Mouse (Mus musculus): ENCODE results near the gene Mtch1. TPM values are rescaled to one million over a fixed set of nuclear protein-coding genes. Genes with fewer than 3 reads are reported as not detected.
A peak's percentile ranks its signal among the peaks of the same experiment; 100 is the strongest.

Gene Mtch1
- total and polyA plus RNA-seq, 2 experiments from 2014 or later = 517 to 605 TPM

DNA sequence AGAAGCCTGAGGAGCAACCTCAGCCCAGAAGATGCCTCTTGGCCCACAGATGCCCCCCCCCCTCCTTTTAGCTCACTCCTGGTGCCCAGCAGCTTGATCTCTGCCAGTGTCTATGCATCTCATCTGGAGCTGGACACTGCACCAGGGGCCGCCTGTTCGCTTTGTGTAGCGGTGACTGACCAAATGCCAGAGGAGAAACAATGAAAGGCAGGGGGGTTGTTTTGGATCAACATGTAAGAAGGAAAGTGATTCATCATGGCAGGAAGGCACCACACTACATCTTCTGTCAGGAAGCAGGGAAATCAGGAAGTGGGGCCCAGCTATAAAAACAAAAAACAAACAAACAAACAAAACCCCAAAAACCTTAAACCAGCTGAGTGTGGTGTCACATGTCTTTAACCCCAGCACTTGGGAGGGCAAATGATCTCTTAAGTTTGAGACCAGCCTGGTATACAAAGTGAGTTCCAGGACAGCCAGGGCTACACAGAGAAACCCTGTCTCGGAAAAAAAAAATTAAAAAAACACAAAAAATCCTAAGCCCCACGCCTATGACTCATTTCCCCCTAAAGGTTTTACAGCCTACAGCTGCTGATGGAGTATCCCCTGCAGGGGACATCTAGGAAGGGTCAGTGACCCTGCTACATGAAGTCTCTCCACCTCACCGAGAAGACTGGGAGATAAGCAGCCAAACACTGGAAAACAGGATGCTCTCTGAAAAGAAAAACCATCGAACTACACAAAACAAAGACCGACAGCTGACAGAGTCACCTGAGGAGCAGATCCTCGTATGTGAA, 31.9 kb downstream of the Mtch1 start:
- ATAC-seq (ENCODE audit: low FRiP score) (no peak), DNase-seq (ENCODE audit: low spot score) (no peak)
- 45% methylated on average over 9 of the region's 9 CpGs for WGBS
- Histone ChIP-seq H3K9ac (replicated peaks; ENCODE audit: low read length, poor library complexity, severe bottlenecking) (no peak overlapping the region), H3K4me2 (ENCODE audit: low read depth, low read length, poor library complexity, severe bottlenecking) (no peak overlapping the region), H3K4me3 (ENCODE audit: low read depth, low read length) (no peak overlapping the region), H3K36me3 (ENCODE audit: insufficient read depth, low read length) (no peaks in the 10 kb centered on the region), H3K9me3 (ENCODE audit: low read length) (no peaks in the 10 kb centered on the region), H3K27ac (ENCODE audit: low read depth, low read length) (no peak overlapping the region), H3K27me3 (ENCODE audit: insufficient read depth, low read length) (no peaks in the 10 kb centered on the region), H3K4me1 (ENCODE audit: insufficient read depth, low read length) (peaks cover 6% of the 10 kb centered on the region; the same call in 1 of the 2 replicates)
- no peak for TF ChIP-seq CTCF (IDR thresholded peaks at IDR 0.05)

DNA sequence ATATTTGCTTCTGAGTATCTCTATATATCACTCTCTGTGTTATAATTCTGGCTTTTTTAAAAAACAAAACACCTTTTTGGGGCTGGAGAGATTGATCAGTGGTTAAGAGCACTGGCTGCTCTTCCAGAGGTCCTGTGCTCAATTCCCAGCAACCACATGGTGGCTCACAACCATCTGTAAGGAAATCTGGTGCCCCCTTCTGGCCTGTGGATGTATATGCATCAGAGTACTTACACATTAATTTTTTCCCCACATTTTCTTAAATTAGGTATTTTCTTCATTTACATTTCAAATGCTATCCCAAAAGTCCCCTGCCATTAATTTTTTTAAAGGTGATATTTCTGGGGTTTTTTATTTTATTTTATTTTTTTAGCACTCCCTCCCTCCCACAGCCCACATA, 34.4 kb downstream of the Mtch1 start:
- H3K27me3 ChIP-seq (ENCODE audit: insufficient read depth, low read length) = no peaks in the 10 kb centered on the region
- no peak for ATAC-seq (ENCODE audit: low FRiP score)
- no peak overlapping the region for H3K9ac ChIP-seq (replicated peaks; ENCODE audit: low read length, poor library complexity, severe bottlenecking)
- no peaks in the 10 kb centered on the region for H3K4me1 ChIP-seq (ENCODE audit: insufficient read depth, low read length)
- H3K27ac ChIP-seq (ENCODE audit: low read depth, low read length) = no peak overlapping the region
- no peaks in the 10 kb centered on the region for H3K36me3 ChIP-seq (ENCODE audit: insufficient read depth, low read length)
- TF ChIP-seq CTCF (IDR thresholded peaks at IDR 0.05) = peak; percentile 31; the same call in 1 of the 2 replicates
- no peak for DNase-seq (ENCODE audit: low spot score)
- H3K4me2 ChIP-seq (ENCODE audit: low read depth, low read length, poor library complexity, severe bottlenecking) = no peak overlapping the region
- no peaks in the 10 kb centered on the region for H3K9me3 ChIP-seq (ENCODE audit: low read length)
- H3K4me3 ChIP-seq (ENCODE audit: low read depth, low read length) = no peak overlapping the region

DNA sequence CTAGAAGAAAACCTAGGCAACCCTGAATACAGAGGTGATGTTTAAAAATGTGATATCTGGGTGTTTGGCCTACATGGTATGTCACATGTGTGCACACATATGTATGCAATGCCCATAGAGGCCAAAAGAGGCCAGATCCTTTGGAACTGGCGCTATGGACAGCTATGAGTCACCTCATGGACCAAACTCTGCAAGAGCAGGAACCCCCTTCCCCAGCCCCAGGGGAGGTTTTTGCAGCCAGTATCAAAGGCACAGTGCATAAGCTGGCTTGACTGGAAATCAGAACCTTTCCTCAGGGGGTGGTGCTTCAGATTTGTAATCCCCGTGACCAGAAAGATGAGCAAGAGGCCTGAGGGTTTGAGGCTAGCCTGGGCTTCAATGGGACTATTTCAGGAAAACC, 35.7 kb downstream of the Mtch1 start:
- no peaks in the 10 kb centered on the region for H3K36me3 ChIP-seq (ENCODE audit: insufficient read depth, low read length)
- H3K9me3 ChIP-seq (ENCODE audit: low read length) = no peaks in the 10 kb centered on the region
- ATAC-seq (ENCODE audit: low FRiP score) (no peak), DNase-seq (ENCODE audit: low spot score) (no peak)
- H3K27ac ChIP-seq (ENCODE audit: low read depth, low read length) = no peak overlapping the region
- H3K27me3 ChIP-seq (ENCODE audit: insufficient read depth, low read length) = no peaks in the 10 kb centered on the region
- TF ChIP-seq CTCF (IDR thresholded peaks at IDR 0.05) = no peak
- H3K9ac ChIP-seq (replicated peaks; ENCODE audit: low read length, poor library complexity, severe bottlenecking) = no peak overlapping the region
- H3K4me2 ChIP-seq (ENCODE audit: low read depth, low read length, poor library complexity, severe bottlenecking) = no peak overlapping the region
- WGBS = 78% methylated on average over 2 of the region's 2 CpGs
- no peaks in the 10 kb centered on the region for H3K4me1 ChIP-seq (ENCODE audit: insufficient read depth, low read length)
- H3K4me3 ChIP-seq (ENCODE audit: low read depth, low read length) = no peak overlapping the region

DNA sequence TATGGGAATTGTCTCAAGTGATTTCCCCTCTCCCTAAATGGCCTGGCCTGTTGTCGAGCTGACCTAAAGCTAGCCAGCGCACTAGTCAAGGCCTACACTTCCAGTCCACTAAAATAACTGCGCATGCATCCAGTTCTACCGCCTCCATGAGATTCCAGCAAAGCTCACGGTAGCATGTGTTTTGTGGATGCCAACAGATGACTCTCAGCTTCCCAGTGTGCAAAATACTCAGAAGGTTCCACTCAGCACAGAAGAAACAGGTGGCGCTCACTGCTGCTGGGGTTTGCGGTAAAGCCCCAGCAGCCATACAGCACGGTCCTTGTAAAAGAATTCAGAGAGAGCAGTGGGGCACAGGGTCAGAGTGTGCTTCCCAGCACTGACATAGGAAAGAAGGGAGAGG, 36.1 kb downstream of the Mtch1 start:
- no peaks in the 10 kb centered on the region for H3K4me1 ChIP-seq (ENCODE audit: insufficient read depth, low read length)
- H3K9me3 ChIP-seq (ENCODE audit: low read length) = no peaks in the 10 kb centered on the region
- H3K4me3 ChIP-seq (ENCODE audit: low read depth, low read length) = no peak overlapping the region
- DNase-seq (ENCODE audit: low spot score) = no peak
- H3K9ac ChIP-seq (replicated peaks; ENCODE audit: low read length, poor library complexity, severe bottlenecking) = no peak overlapping the region
- no peak for ATAC-seq (ENCODE audit: low FRiP score)
- H3K27ac ChIP-seq (ENCODE audit: low read depth, low read length) = no peak overlapping the region
- WGBS = 88% methylated on average over 8 of the region's 8 CpGs
- no peaks in the 10 kb centered on the region for H3K27me3 ChIP-seq (ENCODE audit: insufficient read depth, low read length)
- no peaks in the 10 kb centered on the region for H3K36me3 ChIP-seq (ENCODE audit: insufficient read depth, low read length)
- no peak overlapping the region for H3K4me2 ChIP-seq (ENCODE audit: low read depth, low read length, poor library complexity, severe bottlenecking)
- TF ChIP-seq CTCF (IDR thresholded peaks at IDR 0.05) = no peak

DNA sequence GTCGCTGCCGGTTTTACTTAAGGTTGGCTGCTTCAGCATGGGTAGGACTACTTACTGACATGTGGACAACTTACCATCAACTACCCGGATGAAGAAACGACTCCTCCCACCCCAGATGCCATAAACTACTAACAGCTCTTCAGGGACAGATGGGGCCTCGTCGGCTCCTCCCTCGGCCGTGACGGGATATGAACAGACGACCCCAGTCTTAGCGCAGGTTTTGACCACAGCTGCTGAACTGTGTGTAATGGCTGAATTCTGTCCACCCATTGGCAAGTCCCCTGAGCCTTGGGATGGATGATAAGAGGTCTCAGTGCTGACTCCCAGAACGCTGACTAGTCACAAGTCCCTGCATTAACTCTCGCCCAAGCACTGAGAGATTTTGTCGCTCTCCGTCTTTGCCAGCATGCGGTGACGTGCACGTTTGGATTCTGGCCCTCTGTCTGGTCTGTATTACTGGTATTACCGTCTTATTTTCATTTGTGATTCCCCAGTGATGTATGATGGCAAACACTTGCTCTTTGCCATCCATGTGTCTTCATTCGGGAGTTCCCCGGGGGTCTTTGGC, 37.6 kb downstream of the Mtch1 start:
- no peaks in the 10 kb centered on the region for H3K36me3 ChIP-seq (ENCODE audit: insufficient read depth, low read length)
- H3K27me3 ChIP-seq (ENCODE audit: insufficient read depth, low read length) = no peaks in the 10 kb centered on the region
- ATAC-seq (ENCODE audit: low FRiP score) = no peak
- H3K9ac ChIP-seq (replicated peaks; ENCODE audit: low read length, poor library complexity, severe bottlenecking) = no peak overlapping the region
- H3K4me2 ChIP-seq (ENCODE audit: low read depth, low read length, poor library complexity, severe bottlenecking) = no peak overlapping the region
- WGBS = 86% methylated on average over 21 of the region's 21 CpGs
- TF ChIP-seq CTCF (IDR thresholded peaks at IDR 0.05) = no peak
- H3K9me3 ChIP-seq (ENCODE audit: low read length) = no peaks in the 10 kb centered on the region
- no peak for DNase-seq (ENCODE audit: low spot score)
- H3K27ac ChIP-seq (ENCODE audit: low read depth, low read length) = no peak overlapping the region
- no peaks in the 10 kb centered on the region for H3K4me1 ChIP-seq (ENCODE audit: insufficient read depth, low read length)
- H3K4me3 ChIP-seq (ENCODE audit: low read depth, low read length) = no peak overlapping the region

DNA sequence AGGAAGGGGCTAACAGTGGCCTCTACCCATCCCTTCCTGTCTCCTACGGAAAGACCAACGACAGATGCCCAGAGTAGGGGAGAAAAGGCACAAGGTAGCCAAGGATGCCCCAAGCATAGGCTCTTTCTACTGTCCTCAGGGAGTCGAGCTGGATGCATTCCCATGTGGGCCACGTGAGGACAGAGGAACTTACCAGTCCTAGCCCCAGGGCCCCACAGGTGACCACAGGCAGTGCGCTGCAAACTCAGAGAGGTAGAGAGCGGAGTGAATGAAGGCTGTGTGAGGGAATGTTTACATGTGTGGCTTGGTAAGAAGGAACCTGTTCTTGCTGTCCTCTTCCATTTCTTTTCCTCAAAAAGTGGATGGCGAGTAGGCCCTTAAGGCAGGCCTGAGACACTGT, 41.9 kb downstream of the Mtch1 start:
- no peaks in the 10 kb centered on the region for H3K4me1 ChIP-seq (ENCODE audit: insufficient read depth, low read length)
- no peak overlapping the region for H3K4me2 ChIP-seq (ENCODE audit: low read depth, low read length, poor library complexity, severe bottlenecking)
- peaks cover 11% of the 10 kb centered on the region for H3K36me3 ChIP-seq (ENCODE audit: insufficient read depth, low read length)
- no peak for ATAC-seq (ENCODE audit: low FRiP score)
- H3K27ac ChIP-seq (ENCODE audit: low read depth, low read length) = no peak overlapping the region
- no peak for TF ChIP-seq CTCF (IDR thresholded peaks at IDR 0.05)
- no peaks in the 10 kb centered on the region for H3K27me3 ChIP-seq (ENCODE audit: insufficient read depth, low read length)
- no peaks in the 10 kb centered on the region for H3K9me3 ChIP-seq (ENCODE audit: low read length)
- 65% methylated on average over 7 of the region's 7 CpGs for WGBS
- H3K9ac ChIP-seq (replicated peaks; ENCODE audit: low read length, poor library complexity, severe bottlenecking) = no peak overlapping the region
- no peak for DNase-seq (ENCODE audit: low spot score)
- no peak overlapping the region for H3K4me3 ChIP-seq (ENCODE audit: low read depth, low read length)

Measured in midbrain, postnatal 0 days (tissue).